Mouse (Mus musculus) small intestine, adult 2 months (tissue): ENCODE measurements around the gene Pcgf3. TPM values are rescaled to one million over a fixed set of nuclear protein-coding genes. Genes with fewer than 3 reads are reported as not detected.

ENCODE experiments used
- H3K27ac ChIP-seq: fragments of 200-500 bp; 2 replicates; pipeline ENCODE4 v1.5.1; 2012; ENCODE audit warnings: low read depth, low read length, control low read depth, inconsistent platforms; ENCODE audit not compliant: insufficient read depth
- H3K27me3 ChIP-seq: fragments of 200-500 bp; 2 replicates; pipeline ENCODE4 v1.6.1; 2012; ENCODE audit warnings: mild to moderate bottlenecking, moderate library complexity, low read length, inconsistent platforms; ENCODE audit not compliant: control insufficient read depth, insufficient read depth
- H3K36me3 ChIP-seq: fragments of 200-500 bp; 2 replicates; pipeline ENCODE4 v1.6.1; 2012; ENCODE audit warnings: mild to moderate bottlenecking, low read length, control low read depth, inconsistent platforms; ENCODE audit not compliant: control insufficient read depth, insufficient read depth
- H3K4me1 ChIP-seq: fragments of 200-500 bp; 2 replicates; pipeline ENCODE4 v1.6.1; 2012; ENCODE audit warnings: low read length, inconsistent platforms, mixed read lengths; ENCODE audit not compliant: control insufficient read depth, insufficient read depth, insufficient read length
- H3K4me3 ChIP-seq: fragments of 200-500 bp; 2 replicates; pipeline ENCODE4 v1.5.1; 2012; ENCODE audit warnings: low read depth, mild to moderate bottlenecking, control low read depth, inconsistent platforms, low read length, moderate library complexity
- CTCF ChIP-seq: fragments of 200-500 bp; IDR thresholded peaks from 2 replicates; pipeline ENCODE4 v1.5.1; 2012; ENCODE audit warnings: low read depth, mild to moderate bottlenecking, control low read depth, inconsistent platforms, low read length, moderate library complexity, mixed read lengths; ENCODE audit not compliant: insufficient replicate concordance, insufficient read length; ENCODE audit errors: extremely low read depth
- POLR2A ChIP-seq: fragments of 200-500 bp; IDR thresholded peaks from 2 replicates; pipeline ENCODE4 v1.6.1; 2012; ENCODE audit warnings: low read depth, mild to moderate bottlenecking, control low read depth, inconsistent platforms, low read length, moderate library complexity
- WGBS: fragments of 180-500 bp; shearing (Covaris S2); methylation state at CpG from one replicate; pipeline ENCODE4 v1.1.7; 2018; 5-methylcytosine and 5-hydroxymethylcytosine counted together
- polyA plus RNA-seq: library from polyadenylated mRNA; depleted of rRNA; stranded (reverse); fragments of >200 nt; gene quantifications from 2 replicates; pipeline ENCODE4 v1.2.3, GENCODE M21; 2012

The Pcgf3 gene
- polyA plus RNA-seq, 1 experiment, result 5.1 TPM

- no peaks in the 10 kb centered on the region for H3K27me3 ChIP-seq
- no peak overlapping the region for H3K4me3 ChIP-seq
- H3K36me3 ChIP-seq, result no peaks in the 10 kb centered on the region
- H3K4me1 ChIP-seq, result no peaks in the 10 kb centered on the region
- no peak overlapping the region for H3K27ac ChIP-seq
- WGBS, result 88% methylated on average over 3 of the region's 3 CpGs
- TF ChIP-seq CTCF (no peak), POLR2A (no peak)
Measured at GRCm38 (mm10) chr5:108522597-108522996, 61.6 kb downstream of the Pcgf3 start.

DNA sequence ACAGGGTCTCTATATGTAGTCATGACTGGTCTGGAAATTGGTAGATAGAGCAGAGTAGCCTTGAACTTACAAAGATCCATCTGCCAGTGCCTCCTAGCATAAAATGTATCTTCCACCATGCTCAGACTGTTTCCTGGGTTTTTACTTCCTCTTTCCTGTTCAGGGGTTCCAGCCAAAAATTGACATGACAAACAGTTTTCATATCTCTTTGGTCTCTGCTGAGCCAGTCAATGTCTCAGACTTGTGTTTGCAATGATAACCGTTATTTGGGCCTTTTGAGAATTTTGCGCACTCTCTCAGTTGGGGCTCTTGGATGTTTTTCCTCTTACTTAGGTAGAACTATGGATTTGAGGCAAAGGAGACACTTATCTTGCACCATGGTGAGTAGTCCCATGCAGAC is 73.2 kb downstream of the Pcgf3 start:
- no peak overlapping the region for H3K4me3 ChIP-seq
- no peaks in the 10 kb centered on the region for H3K4me1 ChIP-seq
- 91% methylated on average over 2 of the region's 2 CpGs for WGBS
- no peak overlapping the region for H3K27ac ChIP-seq
- no peaks in the 10 kb centered on the region for H3K27me3 ChIP-seq
- H3K36me3 ChIP-seq, result no peaks in the 10 kb centered on the region
- TF ChIP-seq POLR2A (no peak), CTCF (no peak)

DNA sequence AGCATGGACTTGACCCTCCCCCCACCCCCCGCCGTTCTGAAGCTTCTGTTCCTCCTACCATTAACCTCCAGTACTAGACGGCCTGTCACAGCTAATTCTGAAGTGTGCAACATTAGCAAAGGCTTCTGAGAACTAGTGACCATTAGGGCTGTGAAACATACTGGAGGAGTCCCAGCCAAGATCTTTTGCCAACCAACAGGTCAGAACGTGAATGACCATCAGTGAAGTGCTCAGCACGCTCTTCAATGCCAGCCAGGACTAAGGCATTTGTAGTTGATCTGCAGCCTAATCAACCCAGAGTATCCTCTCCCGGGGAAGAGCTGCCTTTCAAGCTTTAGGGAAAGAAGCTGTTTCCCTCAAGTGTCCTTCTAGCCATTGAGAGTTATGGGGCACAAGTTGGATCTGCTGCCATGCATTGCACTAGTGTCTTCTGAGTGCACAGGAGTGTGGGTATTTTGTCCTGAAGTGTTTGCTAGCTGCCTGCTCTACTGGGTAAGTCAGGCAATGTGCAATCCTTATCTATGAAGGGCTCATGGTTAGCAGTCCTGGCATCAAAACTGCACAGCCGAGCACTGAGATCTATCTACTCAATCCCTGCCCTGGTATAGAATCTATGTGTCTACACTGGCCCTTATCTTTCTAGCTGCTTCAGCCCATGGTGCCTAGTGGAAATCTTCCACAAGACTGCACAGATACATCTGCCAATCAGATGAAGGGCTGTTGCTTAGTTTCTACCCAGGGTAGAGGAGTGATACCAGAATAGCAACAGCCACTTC is 82.7 kb downstream of the Pcgf3 start:
- Histone ChIP-seq H3K27ac (no peak overlapping the region), H3K27me3 (no peaks in the 10 kb centered on the region), H3K4me1 (no peaks in the 10 kb centered on the region), H3K4me3 (no peak overlapping the region), H3K36me3 (no peaks in the 10 kb centered on the region)
- 64% methylated on average over 7 of the region's 7 CpGs for WGBS
- no peak for TF ChIP-seq CTCF
- TF ChIP-seq POLR2A, result no peak

DNA sequence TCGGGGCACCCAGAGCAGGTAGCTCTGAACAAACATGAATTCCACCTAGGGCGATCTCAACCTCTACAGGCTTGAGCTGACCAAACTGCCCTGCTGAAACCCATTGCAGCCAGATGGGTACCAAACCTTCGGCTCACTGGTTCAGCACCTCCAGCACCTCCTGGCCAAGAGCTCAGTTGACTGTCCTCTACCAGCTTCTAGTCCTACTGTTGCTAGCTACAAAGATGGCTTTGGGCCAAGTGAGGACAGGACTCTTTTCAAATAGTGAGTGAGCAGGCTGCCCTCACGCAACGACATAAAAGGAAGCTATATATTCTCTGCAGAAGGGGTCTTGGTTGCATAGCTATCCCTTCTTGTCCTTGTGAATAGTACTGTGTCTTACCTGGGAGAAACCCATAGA is 86.6 kb downstream of the Pcgf3 start:
- Histone ChIP-seq H3K4me3 (no peak overlapping the region), H3K27me3 (peaks cover 15% of the 10 kb centered on the region), H3K4me1 (no peaks in the 10 kb centered on the region), H3K36me3 (no peaks in the 10 kb centered on the region), H3K27ac (no peak overlapping the region)
- TF ChIP-seq POLR2A, result no peak
- WGBS, result 84% methylated on average over 5 of the region's 5 CpGs

- H3K27me3 ChIP-seq, result peaks cover 15% of the 10 kb centered on the region
- H3K36me3 ChIP-seq, result no peaks in the 10 kb centered on the region
- H3K27ac ChIP-seq, result no peak overlapping the region
- TF ChIP-seq POLR2A (no peak), CTCF (no peak)
- WGBS, result 20% methylated on average over 7 of the region's 7 CpGs
- no peaks in the 10 kb centered on the region for H3K4me1 ChIP-seq
- no peak overlapping the region for H3K4me3 ChIP-seq
Measured at GRCm38 (mm10) chr5:108549137-108549488, 88.1 kb downstream of the Pcgf3 start.

- Histone ChIP-seq H3K27me3 (peaks cover 15% of the 10 kb centered on the region), H3K4me1 (no peaks in the 10 kb centered on the region), H3K27ac (no peak within 1 kb of the TSS), H3K36me3 (no peaks in the 10 kb centered on the region), H3K4me3 (peak within 1 kb of the TSS; percentile 3; the same call in 1 of the 2 replicates)
- 4% methylated on average over 56 of the region's 56 CpGs for WGBS
- no peak for TF ChIP-seq CTCF
- no peak for TF ChIP-seq POLR2A
Measured at GRCm38 (mm10) chr5:108549489-108550206, 88.6 kb downstream of the Pcgf3 start, which contains the start of gene Cplx1. TSS of gene Cplx1 (minus strand) at chr5:108550024.

DNA sequence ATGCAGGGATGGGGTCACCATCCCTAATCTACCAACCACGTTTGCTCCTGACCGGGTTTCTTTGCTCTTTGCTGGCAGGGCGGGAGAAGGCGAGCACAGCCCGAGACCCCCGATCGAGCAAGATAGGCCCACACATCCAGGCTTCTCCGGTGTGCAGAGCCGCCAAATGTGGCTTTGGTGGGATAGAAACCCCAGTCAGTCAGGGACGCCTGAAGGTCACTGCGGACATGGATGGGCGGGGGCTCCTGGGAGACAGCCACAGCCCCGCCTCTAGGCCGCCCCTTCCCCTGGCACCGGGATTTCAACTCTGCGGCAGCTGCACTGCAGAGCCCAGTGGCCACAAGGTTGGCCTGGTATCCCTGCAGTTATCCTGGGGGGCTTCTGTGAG is 89.2 kb downstream of the Pcgf3 start:
- Histone ChIP-seq H3K27ac (no peak overlapping the region), H3K4me3 (no peak overlapping the region; the same call in 1 of the 2 replicates), H3K27me3 (peaks cover 15% of the 10 kb centered on the region), H3K36me3 (no peaks in the 10 kb centered on the region), H3K4me1 (no peaks in the 10 kb centered on the region)
- WGBS, result 6% methylated on average over 16 of the region's 16 CpGs
- TF ChIP-seq POLR2A (no peak), CTCF (no peak)
